Mouse (Mus musculus): ENCODE results near the gene Naaladl2. TPM values are rescaled to one million over a fixed set of nuclear protein-coding genes. Genes with fewer than 3 reads are reported as not detected.
"Not testable (repeated sequence)": the region's sequence is repeated elsewhere in the genome, so short reads cannot be mapped to it uniquely, and the experiment has no call there.

The Naaladl2 gene
- polyA plus RNA-seq, 1 experiment = 1.0 TPM

DNA sequence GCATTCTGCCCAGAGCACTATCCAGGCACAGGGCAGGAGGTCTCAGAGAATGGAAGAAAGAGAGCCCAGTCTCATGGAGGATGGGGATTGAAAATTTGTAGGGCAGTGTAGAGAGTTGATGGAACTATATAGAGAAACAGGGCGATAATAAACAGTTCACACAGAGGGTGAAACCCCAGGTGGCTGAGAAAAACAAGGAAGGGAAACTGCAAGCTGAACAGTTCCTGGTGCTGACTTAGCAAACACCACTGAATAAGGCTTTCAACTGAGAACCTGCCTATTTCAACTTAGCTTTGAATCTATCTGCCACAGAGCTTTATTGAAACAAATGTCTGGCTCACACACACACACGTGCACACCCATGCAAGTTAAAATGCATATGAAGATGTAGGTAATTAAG is 91.1 kb downstream of the Naaladl2 start:
- WGBS = 37% methylated on average over 2 of the region's 2 CpGs
- TF ChIP-seq CTCF (IDR thresholded peaks at IDR 0.05; ENCODE audit: control insufficient read depth, insufficient read depth, low read length) = no peak
- no peak for TF ChIP-seq POLR2A (IDR thresholded peaks at IDR 0.05; ENCODE audit: borderline replicate concordance, control insufficient read depth, low read depth, low read length)
- Histone ChIP-seq H3K4me3 (replicated peaks; ENCODE audit: control insufficient read depth, low read depth, low read length) (no peak overlapping the region), H3K27ac (ENCODE audit: control insufficient read depth, insufficient read depth, low read depth, low read length, poor library complexity) (no peak overlapping the region), H3K4me1 (ENCODE audit: control insufficient read depth, insufficient read depth, low read length) (no peaks in the 10 kb centered on the region)

DNA sequence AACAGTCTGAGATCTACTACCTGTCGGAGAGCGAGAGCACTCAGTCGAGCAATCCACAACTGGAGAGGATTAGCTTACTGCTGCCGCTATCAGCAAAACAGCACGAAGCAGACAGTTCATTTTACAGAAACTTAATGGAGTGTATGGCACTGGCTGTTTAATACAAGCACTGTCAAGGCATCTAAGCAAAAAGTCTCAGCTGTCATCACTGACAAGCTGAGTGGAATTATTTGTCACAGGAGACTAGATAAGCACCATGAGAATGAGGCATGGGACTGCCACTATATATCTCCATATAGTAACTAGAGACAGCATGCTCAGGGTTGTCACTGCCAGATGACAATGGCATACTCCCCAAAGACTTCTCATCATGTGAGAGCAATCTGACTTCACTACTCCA is 124.1 kb downstream of the Naaladl2 start:
- WGBS = 76% methylated on average over 5 of the region's 5 CpGs

GRCm38 (mm10) chr3:25010751-25011150 is 133.3 kb downstream of the Naaladl2 start:
- Histone ChIP-seq H3K27ac (ENCODE audit: control insufficient read depth, insufficient read depth, low read depth, low read length, poor library complexity) (no peak overlapping the region), H3K4me1 (ENCODE audit: control insufficient read depth, insufficient read depth, low read length) (no peaks in the 10 kb centered on the region), H3K4me3 (replicated peaks; ENCODE audit: control insufficient read depth, low read depth, low read length) (no peak overlapping the region)
- no peak for TF ChIP-seq POLR2A (IDR thresholded peaks at IDR 0.05; ENCODE audit: borderline replicate concordance, control insufficient read depth, low read depth, low read length)
- TF ChIP-seq CTCF (IDR thresholded peaks at IDR 0.05; ENCODE audit: control insufficient read depth, insufficient read depth, low read length) = no peak
- WGBS = 78% methylated on average over 1 of the region's 1 CpGs

More for the DNA sequence above, 124.1 kb downstream of the Naaladl2 start:
- H3K27ac ChIP-seq (ENCODE audit: control insufficient read depth, insufficient read depth, low read depth, low read length, poor library complexity) = no peak overlapping the region
- TF ChIP-seq POLR2A (IDR thresholded peaks at IDR 0.05; ENCODE audit: borderline replicate concordance, control insufficient read depth, low read depth, low read length) (no peak), CTCF (IDR thresholded peaks at IDR 0.05; ENCODE audit: control insufficient read depth, insufficient read depth, low read length) (no peak)
- no peak overlapping the region for H3K4me3 ChIP-seq (replicated peaks; ENCODE audit: control insufficient read depth, low read depth, low read length)
- no peaks in the 10 kb centered on the region for H3K4me1 ChIP-seq (ENCODE audit: control insufficient read depth, insufficient read depth, low read length)

DNA sequence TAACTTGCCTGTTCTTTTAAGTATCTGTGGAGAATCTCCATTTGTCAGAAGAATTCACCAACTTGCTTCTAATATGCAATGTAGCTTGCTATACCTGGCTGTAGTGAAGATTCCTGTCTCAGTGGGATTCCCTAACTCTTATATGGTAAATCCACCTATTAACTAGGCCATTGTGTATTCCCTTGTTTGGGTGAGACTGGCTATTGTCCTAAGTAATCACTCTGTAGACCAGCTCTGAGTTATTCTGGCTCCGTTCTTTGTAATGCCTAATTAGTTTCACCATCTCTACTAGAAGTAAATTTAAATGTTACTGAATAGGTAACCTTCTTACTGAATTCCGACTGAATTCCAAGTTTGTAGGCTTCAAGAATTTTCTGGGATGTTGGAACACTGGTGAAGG is 137.3 kb downstream of the Naaladl2 start:
- H3K4me3 ChIP-seq (replicated peaks; ENCODE audit: control insufficient read depth, low read depth, low read length); H3K27ac ChIP-seq (ENCODE audit: control insufficient read depth, insufficient read depth, low read depth, low read length, poor library complexity); H3K4me1 ChIP-seq (ENCODE audit: control insufficient read depth, insufficient read depth, low read length): not testable (repeated sequence)
- 62% methylated on average over 2 of the region's 2 CpGs for WGBS

DNA sequence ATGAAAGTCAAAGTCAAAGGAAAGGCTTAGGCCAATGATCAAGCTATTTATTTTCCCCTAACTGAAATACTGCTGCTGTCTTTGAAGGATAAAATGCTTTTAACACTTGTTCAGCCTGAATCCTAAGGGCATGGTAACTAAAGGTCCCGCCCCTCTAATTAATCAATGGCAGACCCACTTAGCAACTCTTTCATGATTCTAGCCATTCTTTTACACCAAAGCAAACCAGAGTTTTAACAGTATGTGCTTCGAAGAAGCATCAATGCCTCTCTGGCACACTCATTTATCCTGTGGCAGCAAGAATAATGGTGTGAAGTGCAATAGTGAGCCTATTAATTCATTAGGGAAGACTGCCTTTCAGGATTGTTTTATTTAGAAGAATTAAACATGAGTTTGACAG is 151.5 kb downstream of the Naaladl2 start:
- TF ChIP-seq CTCF (IDR thresholded peaks at IDR 0.05; ENCODE audit: control insufficient read depth, insufficient read depth, low read length) (no peak), POLR2A (IDR thresholded peaks at IDR 0.05; ENCODE audit: borderline replicate concordance, control insufficient read depth, low read depth, low read length) (no peak)
- WGBS = 50% methylated on average over 2 of the region's 2 CpGs
- Histone ChIP-seq H3K4me3 (replicated peaks; ENCODE audit: control insufficient read depth, low read depth, low read length) (no peak overlapping the region), H3K4me1 (ENCODE audit: control insufficient read depth, insufficient read depth, low read length) (no peaks in the 10 kb centered on the region), H3K27ac (ENCODE audit: control insufficient read depth, insufficient read depth, low read depth, low read length, poor library complexity) (no peak overlapping the region)

GRCm38 (mm10) chr3:24992078-24992477 is 152.0 kb downstream of the Naaladl2 start:
- WGBS = 86% methylated on average over 3 of the region's 3 CpGs
- TF ChIP-seq CTCF (IDR thresholded peaks at IDR 0.05; ENCODE audit: control insufficient read depth, insufficient read depth, low read length) (no peak), POLR2A (IDR thresholded peaks at IDR 0.05; ENCODE audit: borderline replicate concordance, control insufficient read depth, low read depth, low read length) (no peak)
- Histone ChIP-seq H3K4me3 (replicated peaks; ENCODE audit: control insufficient read depth, low read depth, low read length) (no peak overlapping the region), H3K27ac (ENCODE audit: control insufficient read depth, insufficient read depth, low read depth, low read length, poor library complexity) (no peak overlapping the region), H3K4me1 (ENCODE audit: control insufficient read depth, insufficient read depth, low read length) (no peaks in the 10 kb centered on the region)

- Histone ChIP-seq H3K4me1 (ENCODE audit: control insufficient read depth, insufficient read depth, low read length) (no peaks in the 10 kb centered on the region), H3K27ac (ENCODE audit: control insufficient read depth, insufficient read depth, low read depth, low read length, poor library complexity) (no peak overlapping the region), H3K4me3 (replicated peaks; ENCODE audit: control insufficient read depth, low read depth, low read length) (no peak overlapping the region)
- WGBS = 67% methylated on average over 4 of the region's 4 CpGs
- TF ChIP-seq CTCF (IDR thresholded peaks at IDR 0.05; ENCODE audit: control insufficient read depth, insufficient read depth, low read length) = no peak
- TF ChIP-seq POLR2A (IDR thresholded peaks at IDR 0.05; ENCODE audit: borderline replicate concordance, control insufficient read depth, low read depth, low read length) = no peak
These were observed 161.9 kb downstream of the Naaladl2 start for GRCm38 (mm10) chr3:24982111-24982510.

- no peaks in the 10 kb centered on the region for H3K4me1 ChIP-seq (ENCODE audit: control insufficient read depth, insufficient read depth, low read length)
- 80% methylated on average over 2 of the region's 2 CpGs for WGBS
- TF ChIP-seq POLR2A (IDR thresholded peaks at IDR 0.05; ENCODE audit: borderline replicate concordance, control insufficient read depth, low read depth, low read length) (no peak), CTCF (IDR thresholded peaks at IDR 0.05; ENCODE audit: control insufficient read depth, insufficient read depth, low read length) (no peak)
These were observed 201.9 kb downstream of the Naaladl2 start for GRCm38 (mm10) chr3:24942170-24942569.

GRCm38 (mm10) chr3:24938507-24939182 is 205.4 kb downstream of the Naaladl2 start:
- TF ChIP-seq POLR2A (IDR thresholded peaks at IDR 0.05; ENCODE audit: borderline replicate concordance, control insufficient read depth, low read depth, low read length) (no peak), CTCF (IDR thresholded peaks at IDR 0.05; ENCODE audit: control insufficient read depth, insufficient read depth, low read length) (no peak)
- Histone ChIP-seq H3K27ac (ENCODE audit: control insufficient read depth, insufficient read depth, low read depth, low read length, poor library complexity) (no peak overlapping the region), H3K4me3 (replicated peaks; ENCODE audit: control insufficient read depth, low read depth, low read length) (no peak overlapping the region), H3K4me1 (ENCODE audit: control insufficient read depth, insufficient read depth, low read length) (no peaks in the 10 kb centered on the region)
- 72% methylated on average over 5 of the region's 5 CpGs for WGBS

More at GRCm38 (mm10) chr3:24942170-24942569, 201.9 kb downstream of the Naaladl2 start:
- no peak overlapping the region for H3K4me3 ChIP-seq (replicated peaks; ENCODE audit: control insufficient read depth, low read depth, low read length)
- H3K27ac ChIP-seq (ENCODE audit: control insufficient read depth, insufficient read depth, low read depth, low read length, poor library complexity) = no peak overlapping the region
